Mouse (Mus musculus) heart, postnatal 0 days (tissue): ENCODE results near the gene Ap2a1.

Experiments used
- CTCF ChIP-seq: IDR thresholded peaks from 2 replicates; pipeline ENCODE4 v1.5.1; 2016; ENCODE audit warnings: antibody characterized with exemption, control low read depth, low read depth
- EP300 ChIP-seq: IDR thresholded peaks from 2 replicates; pipeline ENCODE4 v1.6.1; 2016; ENCODE audit warnings: antibody characterized with exemption, low read depth

DNA sequence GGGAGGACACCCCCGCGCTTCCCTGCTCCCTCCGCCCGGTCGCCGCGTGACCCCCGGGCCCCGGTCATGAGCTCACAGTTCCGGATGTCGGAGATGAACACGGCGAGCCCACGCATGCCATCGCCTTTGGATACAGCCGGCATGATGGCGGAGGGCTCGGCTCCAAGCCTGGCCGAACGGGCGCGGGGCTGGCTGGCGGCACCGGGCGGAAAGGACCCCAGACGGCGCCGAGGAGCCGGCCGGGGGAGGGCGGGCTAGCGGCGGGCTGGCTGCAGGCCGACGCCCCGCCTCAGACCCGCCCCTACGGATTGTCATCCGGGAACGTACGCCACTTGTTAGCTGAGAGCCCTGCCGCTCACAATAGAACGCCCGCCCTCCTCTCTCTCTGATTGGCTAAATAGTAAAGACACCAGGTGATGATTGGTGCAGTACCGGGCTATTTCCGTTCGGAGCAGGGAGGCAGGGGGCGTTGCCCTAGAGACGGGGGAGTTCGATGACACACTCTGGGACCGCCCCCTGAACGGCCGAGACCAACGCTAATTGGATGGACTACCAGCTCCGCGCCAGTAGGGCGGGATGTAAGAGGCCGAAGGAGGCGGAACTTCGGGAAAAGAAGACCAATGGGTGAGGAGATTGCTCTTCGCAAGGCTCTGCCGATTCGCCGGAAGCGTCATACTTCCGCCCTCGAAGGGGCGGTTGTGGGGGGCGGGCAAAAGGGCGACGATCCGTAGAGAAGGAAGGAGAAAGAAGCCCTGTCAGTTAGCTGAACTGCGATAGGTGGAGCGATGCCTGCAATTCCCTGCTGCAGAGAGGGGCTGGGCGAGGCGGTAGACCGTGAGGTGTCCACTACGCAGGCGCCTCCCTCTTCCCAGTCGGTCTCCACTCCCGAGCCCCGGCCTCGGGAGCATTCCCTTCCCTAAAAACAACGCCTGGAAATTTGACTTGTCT is at the start of gene Ap2a1:
- peak; percentile 16; the same call in 1 of the 2 replicates for TF ChIP-seq CTCF
- TF ChIP-seq EP300, result peak; percentile 80
